Mouse (Mus musculus): ENCODE measurements around the gene Rbfox1. TPM values are rescaled to one million over a fixed set of nuclear protein-coding genes. Genes with fewer than 3 reads are reported as not detected.

The Rbfox1 gene
- total RNA-seq, 2 experiments from 2014 or later = 54.9 to 55.6 TPM

DNA sequence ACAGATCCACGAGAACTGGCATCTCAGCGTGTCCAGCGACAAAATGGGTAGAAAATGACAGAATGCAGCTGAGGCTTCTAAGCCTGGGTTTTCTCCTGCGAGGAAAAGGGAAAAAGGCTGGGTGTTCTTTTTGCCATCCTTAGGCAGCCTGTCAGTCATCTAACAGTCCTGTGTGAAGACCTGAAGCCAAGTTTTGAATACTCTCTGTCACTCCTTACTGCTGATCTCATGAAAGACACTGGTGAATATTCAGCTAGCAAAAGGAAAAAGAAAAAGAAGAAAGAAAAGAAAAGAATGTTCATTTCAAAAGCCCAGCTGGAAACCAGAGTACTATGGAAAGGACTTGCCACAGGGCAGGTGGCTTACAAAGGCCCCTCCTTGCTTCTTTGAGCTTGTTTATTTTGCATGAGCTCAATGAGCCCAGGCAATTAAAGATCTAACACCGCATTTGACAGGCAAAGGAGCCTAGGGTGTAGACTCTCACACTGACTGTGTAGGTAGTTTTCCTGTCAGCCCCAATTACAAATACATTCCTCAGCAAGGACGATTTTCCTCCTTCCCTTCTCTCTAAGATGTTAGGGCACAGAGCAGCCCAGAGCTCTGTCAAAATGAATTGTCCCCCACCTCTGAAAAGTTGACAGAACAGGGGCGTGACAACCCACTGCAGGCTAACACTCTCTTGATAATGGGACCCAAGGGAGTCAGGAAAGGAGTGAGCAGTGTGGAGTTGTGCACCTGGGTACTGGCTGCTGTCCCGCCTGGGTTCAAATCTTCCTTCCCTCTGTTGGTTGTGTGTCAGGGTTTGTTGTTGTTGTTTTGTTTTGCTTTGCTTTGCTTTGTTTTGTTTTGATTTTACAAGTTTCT is 1079.8 kb downstream of the Rbfox1 start:
- DNase-seq = no peak
- intact Hi-C loops (cut with DNase I) = no loop called here

DNA sequence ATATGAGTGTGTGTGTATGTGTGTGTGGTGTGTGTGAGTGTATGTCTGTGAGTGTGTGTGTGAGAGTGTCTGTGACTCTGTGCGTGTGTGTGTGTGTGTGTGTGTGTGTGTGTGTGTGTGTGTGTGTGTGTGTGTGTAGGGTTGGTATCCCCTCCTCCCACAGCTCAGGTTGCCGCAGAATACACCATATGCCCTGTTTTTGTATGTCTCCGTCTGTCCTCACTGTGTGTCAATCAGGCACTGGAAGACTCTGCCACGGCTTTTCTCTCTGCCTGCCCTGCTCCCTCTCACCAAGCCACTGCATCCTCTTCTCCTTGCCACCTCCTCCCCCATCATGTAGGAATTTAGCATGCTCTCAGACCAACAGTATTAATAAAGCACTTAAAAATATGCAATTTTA is 1084.8 kb downstream of the Rbfox1 start:
- DNase-seq = no peak
- intact Hi-C loops (cut with DNase I) = no loop called here

DNA sequence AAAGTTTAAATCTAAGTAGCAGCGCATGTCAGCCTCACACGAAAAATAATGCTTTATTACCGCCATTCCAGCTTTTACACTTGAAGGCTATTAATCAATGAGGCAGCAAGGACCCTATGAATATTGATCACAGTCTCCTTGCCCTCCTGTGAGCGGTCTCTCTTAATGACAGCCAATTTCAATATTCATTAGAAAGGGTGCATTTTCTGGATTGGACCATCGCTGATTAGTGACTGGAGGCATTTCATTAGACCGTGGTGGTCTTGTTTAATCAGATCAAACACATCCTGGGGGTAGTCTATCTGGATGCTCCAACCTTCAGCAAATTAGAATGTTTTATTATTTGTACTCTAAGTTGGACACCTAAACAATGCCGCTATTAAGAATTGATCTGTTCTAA is 1091.2 kb downstream of the Rbfox1 start:
- no peak for DNase-seq
- intact Hi-C loops (cut with DNase I) = no loop called here

DNA sequence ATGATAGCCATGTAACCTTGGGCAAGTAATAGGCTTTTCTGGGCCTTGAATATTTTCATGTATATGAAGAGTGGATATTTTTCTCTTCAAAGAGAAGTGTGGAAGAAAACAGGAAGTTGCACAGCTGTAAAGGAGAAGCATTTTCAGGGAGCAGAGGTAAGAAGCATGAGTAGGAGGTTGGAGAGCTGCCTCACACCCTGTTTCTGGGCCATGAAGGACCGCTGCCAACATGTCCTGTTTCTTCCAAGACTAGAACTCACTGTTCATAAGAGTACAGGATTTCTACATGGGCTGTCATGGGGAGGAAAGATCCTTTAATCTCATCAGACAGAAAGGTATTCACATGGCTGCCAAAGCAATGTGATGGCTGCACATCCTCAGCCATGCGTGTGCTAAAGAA is 1098.8 kb downstream of the Rbfox1 start:
- intact Hi-C loops (cut with DNase I) = no loop called here

DNA sequence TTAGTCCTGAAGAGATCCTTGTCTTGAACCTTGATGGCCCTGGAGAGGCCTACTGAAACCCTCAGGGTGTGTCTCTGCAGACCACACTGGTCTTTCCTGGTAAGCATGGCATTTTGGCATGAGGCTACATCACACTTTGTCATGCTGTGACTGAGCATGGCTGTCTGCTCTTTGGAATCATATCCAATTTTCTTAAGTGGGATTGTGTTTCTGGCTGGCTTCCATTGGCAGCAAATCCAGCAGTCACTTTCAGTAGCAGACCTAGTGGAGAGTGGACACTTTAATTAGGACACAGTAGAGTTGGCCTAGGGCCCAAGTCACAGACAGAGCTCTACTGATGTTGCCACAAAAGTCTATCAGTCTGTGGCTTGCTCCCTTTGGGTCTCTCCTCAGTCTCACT is 1100.9 kb downstream of the Rbfox1 start:
- peak; percentile 42 to 46 for DNase-seq
- intact Hi-C loops (cut with DNase I) = no loop called here

More for the DNA sequence above, 1098.8 kb downstream of the Rbfox1 start:
- DNase-seq = no peak

DNA sequence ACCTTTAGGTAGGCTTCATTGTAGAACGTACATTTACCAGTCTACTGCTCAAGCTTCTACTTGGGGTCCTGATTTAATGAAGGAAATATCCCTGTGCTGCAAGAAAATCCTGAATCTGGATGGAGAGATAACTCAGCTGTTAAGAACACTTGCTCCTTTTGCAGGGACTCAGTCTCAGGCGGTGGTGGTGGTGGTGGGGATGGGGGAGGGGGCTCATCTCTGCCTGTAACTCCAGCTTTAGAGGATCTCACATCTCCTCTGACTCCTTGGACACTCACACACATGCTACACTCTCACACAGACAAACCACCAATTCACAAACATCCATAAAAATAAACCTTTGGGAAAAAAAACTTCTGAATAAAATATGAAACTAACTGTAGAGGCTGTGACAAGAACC is 1101.3 kb downstream of the Rbfox1 start:
- intact Hi-C loops (cut with DNase I) = no loop called here
- no peak for DNase-seq

DNA sequence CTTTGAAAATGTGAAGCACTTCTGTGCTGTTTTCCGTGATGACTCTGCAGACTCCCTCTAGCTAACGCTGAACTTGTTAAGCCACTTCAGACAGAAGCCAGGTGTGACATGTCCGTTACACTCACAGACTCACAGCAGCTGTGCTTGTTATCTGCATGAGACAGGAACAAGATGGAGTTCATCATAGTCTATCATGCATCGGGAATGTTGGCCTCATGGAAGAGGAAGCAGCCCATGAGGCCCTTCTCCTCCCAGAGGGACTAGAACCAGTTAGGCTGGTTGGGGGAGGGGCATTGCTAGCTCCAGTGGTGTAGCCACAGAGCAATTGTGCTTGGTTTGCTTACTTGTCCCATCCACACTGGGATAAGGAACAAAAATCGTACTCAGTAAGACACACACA is 1107.1 kb downstream of the Rbfox1 start:
- intact Hi-C loops (cut with DNase I) = no loop called here
- no peak for DNase-seq

DNA sequence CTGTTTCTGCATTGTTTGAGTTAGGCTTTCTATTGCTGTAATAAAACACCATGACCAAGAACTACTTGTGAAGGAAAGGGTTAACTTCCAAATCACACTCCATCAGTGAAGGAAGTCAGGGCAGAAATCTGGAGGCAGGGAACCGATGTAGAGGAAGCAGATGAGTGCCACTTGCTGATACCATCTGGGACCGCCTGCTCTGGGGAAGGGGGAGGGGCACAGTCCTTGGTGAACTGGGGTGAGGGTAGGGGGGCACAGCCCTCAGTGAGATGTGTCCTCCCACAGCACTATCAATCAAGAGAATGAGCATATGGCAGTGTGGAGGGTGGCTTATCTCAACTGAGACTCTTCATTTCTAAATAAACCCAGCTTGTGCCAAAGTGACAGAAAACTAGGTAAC is 1108.0 kb downstream of the Rbfox1 start:
- intact Hi-C loops (cut with DNase I) = no loop called here
- DNase-seq = no peak

DNA sequence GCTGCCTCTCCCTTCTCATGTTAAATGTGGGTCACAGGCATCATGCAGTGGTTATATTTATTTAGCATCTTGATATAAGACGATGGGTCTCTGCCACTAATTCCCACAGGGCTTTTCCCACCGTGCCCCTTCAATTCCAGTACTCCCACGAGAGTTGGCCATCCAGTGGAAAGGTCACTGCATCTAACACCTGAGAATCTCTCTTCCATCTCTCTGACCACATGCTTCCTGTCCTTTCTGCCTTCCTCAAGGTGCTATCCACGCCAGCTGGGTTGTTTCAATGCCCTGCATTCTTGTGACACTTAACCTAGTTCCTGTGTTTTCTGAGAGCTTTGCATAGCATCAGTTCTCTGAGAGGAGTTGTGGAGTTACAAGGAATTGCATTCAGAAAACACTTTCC is 1112.0 kb downstream of the Rbfox1 start:
- intact Hi-C loops (cut with DNase I) = no loop called here
- DNase-seq = no peak

DNA sequence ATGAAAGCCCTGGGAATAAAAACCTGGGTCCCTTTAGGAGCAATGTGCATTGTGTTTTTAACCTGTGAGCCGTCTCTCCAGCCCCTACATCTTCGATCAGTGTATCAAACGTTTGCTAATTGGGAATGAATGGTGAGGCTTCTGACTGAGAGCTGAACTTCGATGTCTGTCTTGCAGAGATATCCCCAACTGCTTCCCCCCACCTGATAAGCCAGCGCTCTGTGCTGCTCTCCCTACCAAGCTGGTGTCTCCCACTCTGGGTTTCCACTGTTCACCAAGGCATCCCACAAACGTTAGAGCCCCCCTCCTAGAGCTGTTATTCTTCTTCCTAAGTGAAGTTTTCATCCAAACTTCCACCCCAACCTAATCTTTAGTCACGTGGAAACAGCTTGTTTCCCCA is 1112.7 kb downstream of the Rbfox1 start:
- intact Hi-C loops (cut with DNase I) = no loop called here
- no peak for DNase-seq

DNA sequence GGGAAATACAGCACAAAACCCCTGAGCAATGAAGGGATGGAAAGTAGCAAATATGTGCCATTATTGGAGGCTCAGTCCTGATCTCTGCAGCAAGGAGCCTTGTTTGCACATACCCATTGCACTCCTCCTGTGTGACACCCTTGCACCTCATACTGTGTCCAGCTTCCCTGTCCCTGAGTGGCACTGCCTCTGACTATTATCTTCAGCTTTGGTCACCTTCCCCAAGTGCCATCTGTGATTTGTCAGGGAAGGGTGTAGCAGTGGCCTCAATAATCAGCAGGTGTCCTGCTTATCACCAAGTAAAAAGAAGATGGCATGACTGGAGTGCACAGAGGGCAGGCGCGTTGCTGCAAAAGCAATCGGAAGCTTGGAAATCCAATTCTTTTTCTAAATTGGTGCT is 1119.4 kb downstream of the Rbfox1 start:
- DNase-seq = no peak
- intact Hi-C loops (cut with DNase I) = no loop called here

DNA sequence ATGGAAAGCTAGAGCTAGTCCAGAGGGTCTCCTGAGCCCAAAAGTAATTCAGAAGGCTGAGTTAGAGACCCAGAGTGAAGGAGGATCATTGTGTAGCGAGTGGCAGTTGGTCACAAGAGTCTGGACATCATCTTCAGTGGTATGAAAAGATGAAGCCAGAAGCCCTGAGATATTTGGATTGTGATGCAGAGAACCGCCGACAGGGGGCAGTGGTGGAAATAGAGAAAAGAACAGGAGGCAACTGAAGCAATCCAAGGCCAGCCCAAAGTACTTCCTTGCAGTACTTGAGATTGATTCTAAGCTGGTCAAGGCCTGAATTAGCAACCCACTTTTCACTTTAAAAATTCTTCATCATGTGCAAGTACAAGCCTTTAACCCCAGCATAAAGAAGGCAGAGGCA is 1120.3 kb downstream of the Rbfox1 start:
- peak; percentile 22 to 59 for DNase-seq
- intact Hi-C loops (cut with DNase I) = no loop called here

DNA sequence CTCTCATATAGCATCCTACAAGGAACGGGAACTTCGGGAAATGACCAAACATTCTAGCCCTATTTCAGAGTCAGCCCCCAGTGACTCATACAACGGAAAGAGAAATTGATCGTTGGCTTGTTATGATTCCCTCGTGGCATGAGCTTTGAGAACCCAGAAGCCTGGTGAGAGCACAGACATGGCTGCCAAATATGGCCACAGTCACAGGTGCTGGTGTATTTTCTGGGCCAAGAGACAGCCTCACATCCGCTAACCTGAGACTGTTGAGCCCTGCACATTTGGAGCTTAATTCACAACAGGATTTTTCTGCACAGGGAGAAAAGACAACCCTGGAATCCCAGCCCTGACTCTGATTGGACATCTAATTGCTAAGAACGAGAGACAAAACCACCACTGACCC is 1132.2 kb downstream of the Rbfox1 start:
- intact Hi-C loops (cut with DNase I) = no loop called here
- no peak for DNase-seq

DNA sequence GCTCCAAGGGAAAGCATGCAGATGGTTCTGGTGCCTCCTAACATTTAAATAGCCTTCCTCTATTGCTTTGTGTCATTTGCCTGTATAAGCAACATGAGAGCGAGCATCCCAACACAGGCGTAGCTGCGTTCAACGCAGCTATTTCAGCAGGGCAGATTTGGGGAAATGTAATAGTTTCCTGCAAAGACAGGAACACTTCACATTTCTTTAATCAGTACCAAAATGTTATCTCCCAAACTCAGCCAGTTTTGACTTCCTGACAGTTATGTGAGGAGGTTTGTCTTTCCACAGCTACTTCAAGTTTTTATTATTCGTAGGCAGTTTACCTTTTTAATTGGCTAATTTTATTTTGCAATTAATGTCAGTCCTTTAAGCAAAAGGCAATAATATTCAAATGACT is 1149.1 kb downstream of the Rbfox1 start:
- no peak for DNase-seq
- intact Hi-C loops (cut with DNase I) = no loop called here

DNA sequence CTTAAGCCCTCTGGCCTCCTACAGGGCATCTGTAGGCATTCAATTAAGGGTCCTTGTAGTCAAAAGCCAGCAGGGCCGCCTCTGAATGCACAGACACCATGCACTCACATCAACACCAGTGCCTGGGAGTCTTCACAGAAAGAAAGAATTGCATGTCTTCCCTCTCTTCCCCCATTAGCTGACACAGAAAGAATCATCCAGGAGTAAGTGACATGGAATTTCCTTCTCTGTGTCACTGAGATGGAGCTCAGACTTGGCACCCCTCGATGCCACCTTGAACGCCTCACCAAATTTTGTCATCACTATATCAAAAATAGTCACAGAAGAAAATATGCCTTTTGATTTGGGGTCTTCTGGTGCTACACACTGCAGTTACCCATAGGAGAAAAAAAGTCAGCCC is 1151.4 kb downstream of the Rbfox1 start:
- no peak for DNase-seq
- intact Hi-C loops (cut with DNase I) = no loop called here

DNA sequence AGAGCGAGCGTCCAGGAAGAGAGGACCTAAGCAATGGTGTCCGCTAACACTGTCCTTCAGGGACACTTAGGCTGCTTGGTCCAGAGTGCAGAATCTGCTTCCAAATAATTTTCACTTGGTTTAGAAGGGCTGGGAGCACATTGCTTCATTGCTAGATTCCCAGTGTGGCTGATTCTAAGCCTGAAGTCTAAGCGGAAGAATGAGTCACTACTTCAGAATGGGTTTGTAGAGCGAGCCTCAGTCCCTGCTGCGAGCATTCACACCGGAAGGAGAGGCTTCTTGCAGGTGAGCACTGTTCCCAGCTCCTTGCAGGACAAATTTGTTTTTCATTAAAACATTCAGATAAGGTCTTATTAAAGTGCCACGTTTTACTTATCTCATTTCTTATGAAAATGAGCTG is 1151.8 kb downstream of the Rbfox1 start:
- DNase-seq = no peak
- intact Hi-C loops (cut with DNase I) = no loop called here

DNA sequence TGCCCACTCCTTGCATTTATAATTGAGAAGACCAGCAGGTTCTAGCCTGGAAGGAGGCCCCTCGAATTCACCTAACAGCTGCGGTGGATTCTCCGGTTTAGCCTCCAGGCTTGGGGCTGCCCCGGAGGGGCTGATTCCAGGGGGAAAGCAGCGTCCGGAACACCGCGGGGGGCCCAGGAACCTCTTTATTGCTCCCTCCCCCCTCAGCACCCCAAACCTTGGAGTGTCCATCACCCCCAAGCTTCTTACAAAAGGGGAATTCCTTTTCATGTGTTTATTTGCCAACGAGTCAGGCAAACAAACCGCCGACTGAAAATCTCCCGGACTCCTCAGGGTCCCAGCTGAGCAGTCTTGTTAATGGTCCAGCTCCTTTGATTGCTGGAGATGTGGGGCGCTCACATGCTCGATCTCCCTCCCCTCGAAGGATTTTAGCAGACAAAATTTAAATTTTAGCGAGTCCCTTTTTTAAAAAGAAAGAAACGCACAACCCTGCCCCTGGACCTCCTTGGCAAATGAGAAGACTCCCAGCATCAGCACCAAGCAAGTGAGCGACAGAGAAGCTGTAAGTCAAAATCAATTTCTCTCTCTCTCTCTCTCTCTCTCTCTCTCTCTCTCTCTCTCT is 1153.6 kb downstream of the Rbfox1 start:
- no peak for DNase-seq
- intact Hi-C loops (cut with DNase I) = no loop called here

DNA sequence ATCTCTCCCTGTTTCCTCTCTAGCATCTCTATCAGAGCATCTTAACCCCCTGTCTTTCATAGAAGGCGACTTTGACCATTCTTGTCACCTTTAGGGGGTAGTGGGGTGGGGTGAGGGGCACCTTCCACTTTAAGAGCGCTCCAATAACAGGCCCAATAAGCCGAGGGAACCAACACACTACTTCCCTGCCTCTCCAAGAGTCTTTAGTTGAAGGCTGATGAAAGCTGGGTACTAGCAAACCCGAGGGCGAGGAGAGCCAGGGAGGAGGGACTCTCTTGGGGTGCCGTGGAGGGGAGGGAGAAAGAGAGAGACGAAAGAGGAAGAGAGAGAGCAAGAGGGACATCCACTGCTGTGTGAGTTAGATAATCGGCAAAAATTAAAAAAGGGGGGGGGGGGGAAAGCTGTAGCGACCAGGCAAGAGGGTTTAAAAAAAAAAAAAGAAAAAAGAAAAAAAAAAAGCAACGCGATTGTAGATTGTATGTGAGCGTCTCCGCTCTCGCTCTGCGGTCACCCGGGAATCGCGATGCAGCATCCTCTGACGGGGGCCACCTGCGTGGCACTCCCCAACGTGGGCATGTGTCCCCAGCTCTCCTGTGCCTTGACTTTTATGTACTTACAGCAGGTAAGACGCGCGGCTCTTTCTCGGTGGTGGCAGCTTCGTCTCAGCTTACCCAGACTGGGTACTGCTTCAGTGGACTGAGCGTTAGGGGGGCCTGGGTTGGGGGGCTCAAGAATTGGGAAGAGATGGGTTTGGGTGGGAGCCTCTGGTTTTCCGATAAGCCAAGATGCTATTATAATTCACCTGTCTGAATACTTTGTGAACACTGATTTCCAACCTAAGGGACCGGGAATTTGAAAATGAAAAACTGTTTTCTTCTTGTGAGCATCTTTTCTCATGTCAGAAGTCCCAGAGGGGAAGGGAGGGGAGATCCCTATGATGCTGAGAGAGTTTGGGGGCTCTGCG is 1154.5 kb downstream of the Rbfox1 start:
- DNase-seq = no peak
- intact Hi-C loops (cut with DNase I) = no loop called here

DNA sequence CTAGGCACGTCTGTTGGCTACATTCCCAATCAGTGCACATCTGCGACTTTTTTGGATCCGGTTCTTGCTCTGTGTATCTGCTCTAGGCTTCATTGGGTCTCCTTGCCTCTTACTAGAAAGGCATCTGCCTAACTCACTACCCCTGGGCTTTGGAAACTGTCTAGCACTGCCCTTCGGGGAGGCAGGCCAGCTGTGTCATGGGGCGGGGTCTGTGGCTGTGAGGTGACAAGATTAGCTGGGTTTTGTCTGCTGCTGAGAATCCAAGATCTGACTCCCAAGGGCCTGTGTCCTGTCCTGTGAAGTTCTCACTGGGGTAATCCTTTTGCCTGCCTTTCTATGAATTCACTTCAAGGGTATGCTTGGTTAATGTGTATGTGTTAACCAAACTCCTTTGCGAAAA is 1155.5 kb downstream of the Rbfox1 start:
- intact Hi-C loops (cut with DNase I) = no loop called here
- DNase-seq = no peak

DNA sequence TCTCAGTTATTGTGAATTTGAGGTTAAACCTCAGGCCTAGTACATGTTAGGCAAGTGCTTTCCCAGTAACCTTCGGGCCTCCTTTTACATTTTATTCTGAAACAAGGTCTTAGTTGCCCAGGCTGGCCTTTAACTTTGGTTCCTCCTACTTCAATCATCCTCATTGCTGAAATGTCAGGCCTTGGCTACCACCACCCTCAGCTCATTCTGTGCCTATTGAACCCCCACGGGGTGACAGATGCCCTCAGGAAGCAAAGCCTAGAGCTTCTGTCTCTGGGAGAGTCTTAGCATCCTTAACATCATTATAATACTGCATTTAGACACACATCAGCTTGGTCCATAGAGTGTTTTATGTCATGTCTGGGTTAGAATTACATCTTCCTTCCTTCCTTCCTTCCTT is 1162.3 kb downstream of the Rbfox1 start:
- DNase-seq = no peak
- intact Hi-C loops (cut with DNase I) = loop anchor here (5.0 kb wide), 1 partner anchor 95 kb away; no protein-coding TSS in a partner anchor
